Mouse (Mus musculus) thymus, adult 2 months (tissue): ENCODE data around the gene Mcm9.

Source experiments
- CTCF ChIP-seq: fragments of 200-500 bp; IDR thresholded peaks from 2 replicates; pipeline ENCODE4 v1.5.1; 2012; ENCODE audit warnings: mild to moderate bottlenecking, control low read depth, low read length, moderate library complexity, borderline replicate concordance; ENCODE audit not compliant: control insufficient read depth, poor library complexity, insufficient read depth; ENCODE audit errors: extremely low read depth
- POLR2A ChIP-seq: fragments of 200-500 bp; IDR thresholded peaks from 2 replicates; pipeline ENCODE4 v1.6.1; 2012; ENCODE audit warnings: mild to moderate bottlenecking, low read length, control low read depth, moderate library complexity; ENCODE audit not compliant: control insufficient read depth, poor library complexity, insufficient read depth; ENCODE audit errors: extremely low read depth

DNA sequence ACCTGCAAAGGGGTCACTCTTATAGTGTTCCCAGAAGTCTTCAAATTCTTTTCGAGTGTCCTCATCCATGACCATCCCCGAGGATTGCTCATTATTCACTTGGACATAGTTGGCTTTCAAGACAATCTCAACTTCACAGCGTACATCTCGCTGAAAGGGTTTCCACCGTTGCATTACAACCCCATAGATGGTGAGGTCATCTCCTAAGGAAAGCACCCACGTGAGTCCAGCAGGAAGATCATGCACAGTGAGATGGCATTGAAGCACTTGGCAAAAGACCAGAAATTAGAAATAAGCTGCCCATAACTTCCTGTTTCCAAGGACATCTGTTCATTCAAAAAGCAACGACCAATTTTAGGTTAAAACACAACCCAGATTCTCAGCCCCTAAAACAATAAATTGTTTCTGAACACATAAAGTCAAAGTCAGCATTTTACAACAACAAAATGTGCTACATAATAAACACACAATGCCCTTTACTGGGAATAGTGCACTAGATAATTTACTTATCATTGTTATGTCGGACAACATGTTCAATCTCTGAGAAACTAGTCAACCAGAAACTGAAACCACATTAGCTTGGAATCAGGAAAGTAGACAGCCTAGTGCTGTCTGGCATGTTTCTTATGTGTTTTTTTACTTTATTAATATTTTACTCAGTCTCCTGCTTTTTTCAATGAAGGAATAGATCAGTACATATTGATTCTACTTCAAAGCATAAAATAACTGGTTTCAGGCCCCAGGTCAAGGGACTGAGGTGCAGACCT is 14.2 kb downstream of the Mcm9 start:
- TF ChIP-seq CTCF (no peak), POLR2A (no peak)
